Mouse (Mus musculus) liver, adult 2 months (tissue): Measurements from ENCODE around the gene Ppard.

Experiments used
- CTCF ChIP-seq: fragments of 200-500 bp; IDR thresholded peaks from 2 replicates; pipeline ENCODE4 v1.5.1; 2011; ENCODE audit warnings: low read depth, low read length, control low read depth
- POLR2A ChIP-seq: fragments of 200-500 bp; IDR thresholded peaks from 2 replicates; pipeline ENCODE4 v1.6.1; 2011; ENCODE audit warnings: low read length, control low read depth; ENCODE audit not compliant: insufficient read depth; ENCODE audit errors: extremely low read depth

DNA sequence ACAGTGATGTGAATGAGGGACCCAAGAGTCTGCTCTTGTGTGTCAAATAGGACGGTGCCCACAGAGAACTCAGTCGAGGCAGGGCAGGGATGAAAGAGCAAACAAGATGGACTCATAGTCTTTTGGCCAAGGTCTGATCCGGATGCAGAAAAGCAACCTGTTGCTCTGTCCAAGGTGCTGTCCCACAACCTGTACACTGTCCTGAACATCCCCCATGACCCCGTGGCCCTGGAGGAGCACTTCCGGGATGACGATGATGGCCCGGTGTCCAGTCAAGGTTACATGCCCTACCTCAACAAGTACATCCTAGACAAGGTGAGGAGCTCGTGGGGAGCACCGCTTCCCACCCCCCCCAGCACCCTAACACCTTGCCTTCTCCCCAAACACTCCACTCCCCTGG is 15.7 kb upstream of the Ppard start:
- TF ChIP-seq POLR2A (no peak), CTCF (no peak)
